Mouse (Mus musculus) granulocyte monocyte progenitor cell, adult 5-6 weeks (primary cell): ENCODE results near the gene Ppp2r3c. TPM values are rescaled to one million over a fixed set of nuclear protein-coding genes. Genes with fewer than 3 reads are reported as not detected.
A peak's percentile ranks its signal among the peaks of the same experiment; 100 is the strongest.
"Not testable (repeated sequence)": the region's sequence is repeated elsewhere in the genome, so short reads cannot be mapped to it uniquely, and the experiment has no call there.

Experiments
- ATAC-seq: replicated peaks from 2 replicates; pipeline ENCODE4 v1.8.0; 2016; ENCODE audit warnings: mild to moderate bottlenecking, moderate TSS enrichment, inconsistent platforms; ENCODE audit not compliant: poor library complexity, severe bottlenecking
- total RNA-seq, 2 experiments: library from RNA; stranded (forward) in 1 of 2; stranded (reverse) in 1 of 2; fragments of 200-712, 200-1000 nt in 1 of 2; fragments of >200 nt in 1 of 2; fragmentation: Nextera tagmentation in 1 of 2; gene quantifications; 2 replicates each; pipeline ENCODE4 v1.2.3; 2014 to 2017

Gene Ppp2r3c
- total RNA-seq, 2 experiments from 2014 or later: 25.8 to 30.4 TPM

DNA sequence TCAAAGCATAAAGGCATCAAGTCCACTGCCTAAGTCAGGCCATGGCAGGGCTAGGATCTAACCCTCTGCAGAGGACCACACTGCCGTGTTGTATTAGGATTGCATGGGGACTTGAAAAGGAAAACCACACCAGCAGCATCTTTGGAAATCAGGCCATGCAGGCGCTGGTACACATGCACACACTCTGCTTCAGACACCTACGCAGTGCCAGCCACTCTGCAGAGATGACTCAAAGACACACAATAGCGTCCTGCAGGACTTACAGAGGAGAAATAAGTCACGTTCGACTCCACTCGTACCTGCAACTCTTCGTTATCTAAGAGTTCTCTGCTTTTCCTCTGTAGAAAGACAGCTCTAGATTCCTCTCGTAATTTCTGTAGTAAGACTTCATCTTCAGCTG, 4.7 kb downstream of the Ppp2r3c start:
- ATAC-seq: no peak

DNA sequence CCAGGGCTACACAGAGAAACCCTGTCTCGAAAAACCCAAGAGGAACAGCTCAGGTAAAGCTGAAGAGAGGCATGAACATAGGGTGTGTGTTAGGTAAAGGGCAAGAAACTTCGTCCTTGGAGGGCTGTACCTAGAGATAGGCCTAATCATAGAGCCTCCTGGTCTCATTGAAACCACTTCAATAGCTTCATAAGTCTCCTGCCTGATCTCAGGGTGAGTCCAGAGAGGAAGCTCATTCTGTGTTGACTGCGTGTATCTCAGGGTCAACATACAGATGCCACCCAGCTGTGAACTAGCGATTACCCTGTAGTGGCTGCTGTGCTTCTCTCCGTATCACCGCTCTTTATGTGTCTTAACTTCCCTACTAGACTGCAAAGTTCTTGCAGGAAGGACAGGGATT, 25.2 kb downstream of the Ppp2r3c start:
- not testable (repeated sequence) for ATAC-seq

DNA sequence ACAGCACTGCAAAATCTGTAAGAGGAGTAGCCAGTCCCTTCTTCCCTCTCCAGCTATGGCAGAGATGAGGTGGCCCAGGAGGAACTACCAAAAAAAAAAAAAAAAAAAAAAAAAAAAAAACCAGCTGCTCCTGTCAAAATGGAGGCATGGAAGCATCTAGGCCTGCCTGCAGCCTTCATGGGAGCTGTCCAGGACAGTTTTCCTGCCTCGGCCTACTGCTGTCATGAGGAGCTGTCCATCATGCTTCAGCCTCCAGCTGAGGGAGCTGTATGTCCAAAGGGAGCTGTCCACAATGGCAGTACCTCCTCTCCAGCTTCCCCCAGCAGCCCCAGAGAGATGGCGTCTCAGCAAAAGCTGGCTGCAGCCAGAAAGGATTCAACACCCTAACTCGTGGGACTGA, 30.6 kb downstream of the Ppp2r3c start:
- ATAC-seq: peak; percentile 50

DNA sequence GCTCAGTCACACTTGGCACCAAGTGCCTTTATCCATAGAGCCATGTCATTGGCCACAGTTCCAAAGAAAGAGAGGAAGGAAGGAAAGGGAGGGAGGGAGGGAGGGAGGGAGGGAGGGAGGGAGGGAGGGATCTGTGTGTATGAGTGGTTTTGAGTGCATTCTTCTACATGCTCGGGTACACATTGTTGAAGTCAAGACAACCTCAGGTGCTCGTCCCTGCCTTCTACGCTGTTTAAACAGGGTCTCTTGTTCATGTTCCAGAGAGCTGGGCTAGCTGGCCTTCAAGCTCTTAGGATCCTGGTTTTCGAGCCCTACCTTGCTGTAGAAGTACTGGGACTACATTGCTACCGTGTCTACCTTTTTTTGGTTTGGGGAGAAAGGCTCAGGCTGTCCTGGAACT, 39.4 kb downstream of the Ppp2r3c start:
- not testable (repeated sequence) for ATAC-seq

GRCm38 (mm10) chr12:55261950-55262349, 40.8 kb downstream of the Ppp2r3c start:
- peak; percentile 93 for ATAC-seq

DNA sequence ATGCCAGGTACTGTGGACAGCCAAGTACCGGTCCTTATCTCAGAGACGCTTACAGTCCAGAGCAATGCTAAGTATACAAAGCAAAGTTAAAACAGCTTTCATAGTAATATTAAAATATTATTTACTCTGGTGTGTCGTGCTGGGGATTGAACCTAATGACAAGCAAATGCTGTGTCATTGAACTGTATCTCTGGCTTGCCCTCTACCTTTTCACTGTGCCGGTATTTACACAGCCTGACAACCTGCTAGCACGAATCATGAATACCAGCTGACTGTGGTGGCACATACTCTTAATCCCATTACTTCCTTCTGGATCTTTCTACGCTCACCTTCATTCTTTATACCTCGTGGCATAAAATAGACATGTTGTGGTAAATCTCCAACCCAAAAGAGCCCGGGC, 60.6 kb downstream of the Ppp2r3c start:
- not testable (repeated sequence) for ATAC-seq

DNA sequence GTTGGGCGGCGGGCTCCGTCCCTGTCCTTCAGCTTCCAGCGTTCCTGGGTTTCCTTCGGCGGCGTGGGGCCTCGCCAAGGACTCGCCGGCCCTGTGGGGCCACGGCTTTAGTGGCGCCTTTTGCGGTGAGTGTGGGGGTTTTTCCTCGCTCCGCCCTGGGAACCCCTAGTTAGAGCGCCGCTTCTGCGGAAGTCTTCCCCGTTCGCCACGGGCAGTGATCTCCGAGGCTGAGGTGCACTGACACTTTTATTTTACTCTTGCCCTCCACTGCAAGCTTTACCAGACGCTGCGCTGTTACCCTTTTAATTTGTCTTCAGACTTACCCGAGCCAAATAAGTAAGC, 72.3 kb downstream of the Ppp2r3c start:
- not testable (repeated sequence) for ATAC-seq

DNA sequence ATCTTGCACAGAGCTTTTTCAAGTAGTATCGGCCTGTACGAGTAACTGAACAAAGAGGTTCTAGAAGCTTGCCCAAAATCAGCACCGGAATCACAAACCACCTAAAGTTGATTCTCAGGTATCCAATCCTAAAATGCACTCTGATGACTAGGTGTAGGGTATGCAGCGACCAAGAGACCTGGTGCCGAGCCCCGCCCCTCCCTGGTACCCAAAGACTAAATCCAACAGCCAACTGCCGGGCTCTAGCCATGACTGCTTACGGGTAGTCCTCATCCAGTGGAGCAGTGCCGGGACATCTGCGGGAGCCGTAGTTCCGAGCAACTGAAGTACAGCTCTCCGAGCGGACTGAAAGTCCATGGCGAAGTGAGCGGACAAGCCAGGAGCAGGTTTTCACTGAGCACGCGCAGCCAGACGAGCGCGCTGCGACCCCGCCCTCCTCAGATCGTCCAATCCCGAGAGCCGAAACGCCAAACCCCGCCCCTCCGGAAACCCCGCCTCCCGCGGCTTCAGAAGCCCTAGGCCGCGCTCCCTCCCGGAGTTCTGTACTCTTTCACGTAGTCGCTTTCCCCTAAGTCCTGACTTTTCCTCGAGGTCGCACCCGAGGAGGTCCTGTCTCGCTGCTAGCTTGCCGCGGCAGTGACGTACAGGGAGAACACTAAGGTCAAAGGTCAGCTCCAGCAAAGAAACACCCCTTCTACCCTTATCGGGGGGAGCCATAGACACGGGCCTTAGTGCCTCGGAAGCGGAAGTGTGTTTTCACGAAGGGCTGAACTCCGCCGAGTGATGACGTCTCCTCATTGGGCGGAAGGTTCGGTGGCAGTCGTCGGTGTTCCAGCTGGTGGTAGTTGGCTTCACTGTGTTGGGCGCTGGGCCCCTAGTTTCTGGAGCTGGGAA, 72.9 kb downstream of the Ppp2r3c start, which contains the start of gene Srp54c:
TSS of gene Srp54c (plus strand) at position 543 of the 894 bp plus-strand sequence.
- ATAC-seq: peak; percentile 80

Other genes starting within 250 kb of the Ppp2r3c start
- gene 2700097O09Rik, start 222.9 kb downstream of the Ppp2r3c start, total RNA-seq (2014; fragmentation: Nextera tagmentation): 5.2 and 36.6 TPM in 2 replicates
- gene 2700097O09Rik, start 222.9 kb downstream of the Ppp2r3c start, total RNA-seq (2017): 10.6 and 12.1 TPM in 2 replicates
- gene Srp54a, start 222.7 kb downstream of the Ppp2r3c start, total RNA-seq (2014; fragmentation: Nextera tagmentation): 80.6 and 85.1 TPM in 2 replicates
- gene Srp54a, start 222.7 kb downstream of the Ppp2r3c start, total RNA-seq (2017): 237 and 257 TPM in 2 replicates
- 7.7 TPM in 1 of 2 replicates, not detected in the other for gene Fam177a, start 178.5 kb downstream of the Ppp2r3c start, total RNA-seq (2014; fragmentation: Nextera tagmentation)
- 10.7 and 11.1 TPM in 2 replicates for gene Fam177a, start 178.5 kb downstream of the Ppp2r3c start, total RNA-seq (2017)
- 23.0 and 23.9 TPM in 2 replicates for gene Srp54b, start 147.9 kb downstream of the Ppp2r3c start, total RNA-seq (2014; fragmentation: Nextera tagmentation)
- gene Srp54b, start 147.9 kb downstream of the Ppp2r3c start, total RNA-seq (2017): 78.1 and 98.4 TPM in 2 replicates
- gene 1700047I17Rik2, start 103.4 kb downstream of the Ppp2r3c start, total RNA-seq (2014; fragmentation: Nextera tagmentation): 2.1 and 9.4 TPM in 2 replicates
- not detected in 2 replicates for gene 1700047I17Rik2, start 103.4 kb downstream of the Ppp2r3c start, total RNA-seq (2017)
- gene Srp54c, start 72.8 kb downstream of the Ppp2r3c start, total RNA-seq (2014; fragmentation: Nextera tagmentation): 39.1 and 52.6 TPM in 2 replicates
- 102 and 105 TPM in 2 replicates for gene Srp54c, start 72.8 kb downstream of the Ppp2r3c start, total RNA-seq (2017)
- 34.0 and 34.8 TPM in 2 replicates for gene 1110008L16Rik, start 3.4 kb downstream of the Ppp2r3c start, total RNA-seq (2014; fragmentation: Nextera tagmentation)
- 24.6 and 36.7 TPM in 2 replicates for gene 1110008L16Rik, start 3.4 kb downstream of the Ppp2r3c start, total RNA-seq (2017)
- gene Psma6, start 81.2 kb upstream of the Ppp2r3c start, total RNA-seq (2014; fragmentation: Nextera tagmentation): 302 and 383 TPM in 2 replicates
- 365 and 381 TPM in 2 replicates for gene Psma6, start 81.2 kb upstream of the Ppp2r3c start, total RNA-seq (2017)
- 7.5 and 15.3 TPM in 2 replicates for gene Nfkbia, start 189.6 kb upstream of the Ppp2r3c start, total RNA-seq (2014; fragmentation: Nextera tagmentation)
- 65.5 and 75.3 TPM in 2 replicates for gene Nfkbia, start 189.6 kb upstream of the Ppp2r3c start, total RNA-seq (2017)